Mouse (Mus musculus) Patski (cell line): ENCODE measurements around the gene Elane. TPM values are rescaled to one million over a fixed set of nuclear protein-coding genes. Genes with fewer than 3 reads are reported as not detected.
"Not testable (repeated sequence)": the region's sequence is repeated elsewhere in the genome, so short reads cannot be mapped to it uniquely, and the experiment has no call there.

Source experiments
- ATAC-seq: fragments of 100-300 bp; one replicate; pipeline ENCODE4 v1.8.0; 2021
- CTCF ChIA-PET: fragments of 350-600 bp; sonication (Branson Sonifier 250); formaldehyde crosslinking; loops from one replicate; lab custom pipeline; 2022; ENCODE audit warnings: inconsistent platforms; lab: Charles Lee
- POLR2A ChIA-PET: fragments of 350-600 bp; sonication (Branson Sonifier 250); formaldehyde crosslinking; loops from one replicate; lab custom pipeline; 2022; ENCODE audit warnings: antibody characterized with exemption, inconsistent platforms; lab: Charles Lee
- DNase-seq: peaks from one replicate; pipeline ENCODE4 v3.0.0-alpha.2; 2011; ENCODE audit warnings: low read depth, low spot score
- H3K27me3 ChIP-seq: fragments of 371-371 bp; one replicate; pipeline ENCODE4 v1.5.1; 2021
- CTCF ChIP-seq: fragments of 100-300 bp; IDR thresholded peaks from one replicate; pipeline ENCODE4 v1.5.1; 2021
- in situ Hi-C: fragments of 300-500 bp; cut with MboI; formaldehyde crosslinking; loops from 3 replicates; pipeline ENCODE4 v1.11.1; 2018; ENCODE audit warnings: low pct_unique_long_range_greater_than_20kb, mixed read lengths
- polyA plus RNA-seq: library from polyadenylated mRNA; unstranded; gene quantifications from one replicate; pipeline ENCODE4 v1.2.3, GENCODE M21; 2021

Gene Elane
- polyA plus RNA-seq, 1 experiment from 2014 or later: not detected

DNA sequence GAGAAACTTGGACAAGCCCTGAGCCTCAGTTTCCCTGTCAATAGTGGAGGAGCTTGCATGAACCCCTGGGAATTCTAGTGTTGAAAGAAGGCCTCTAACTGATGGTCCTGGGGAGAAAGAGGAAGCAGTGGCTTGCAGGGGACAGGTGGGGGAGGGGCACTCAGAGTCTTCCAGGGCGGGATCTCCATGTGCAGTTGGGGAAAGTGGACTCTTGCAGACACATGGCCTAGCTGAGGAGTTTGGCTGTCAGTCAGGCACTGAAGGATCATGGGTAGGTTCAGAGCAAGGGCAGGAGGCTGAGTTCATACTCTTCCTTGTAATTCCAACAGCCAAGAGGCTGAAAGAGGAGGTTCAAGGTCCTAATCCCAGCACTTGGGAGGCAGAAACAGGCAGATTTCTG lies 8.9 kb upstream of the Elane start:
- no peak for TF ChIP-seq CTCF
- in situ Hi-C loops: no loop called here
- ChIA-PET POLR2A (no interaction called here), CTCF (no interaction called here)
- ATAC-seq: no peak
- DNase-seq: no peak
- no peaks in the 10 kb centered on the region for H3K27me3 ChIP-seq

DNA sequence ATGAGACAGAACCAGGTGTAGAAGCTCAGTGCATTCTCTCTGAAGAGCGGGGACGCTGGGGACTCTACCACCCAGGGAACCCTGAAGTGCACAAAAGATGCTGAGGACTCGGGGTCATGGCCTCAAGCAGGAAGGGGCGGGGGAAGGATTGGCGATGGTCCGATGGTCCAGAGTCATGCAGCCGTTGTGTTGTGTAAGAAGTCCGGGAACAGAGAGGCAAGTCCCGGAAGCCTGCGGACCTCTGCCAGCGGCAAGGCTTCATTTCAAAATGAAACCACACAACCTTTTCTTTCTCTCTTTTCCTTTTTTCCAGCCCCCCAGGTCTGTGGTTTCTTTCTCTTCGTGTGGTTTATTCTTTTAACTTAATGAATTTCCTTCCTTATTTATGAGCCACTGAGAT lies 8.3 kb upstream of the Elane start:
- DNase-seq: no peak
- POLR2A ChIA-PET: no interaction called here
- CTCF ChIA-PET: no interaction called here
- TF ChIP-seq CTCF: no peak
- in situ Hi-C loops: no loop called here
- no peak for ATAC-seq
- H3K27me3 ChIP-seq: no peaks in the 10 kb centered on the region

DNA sequence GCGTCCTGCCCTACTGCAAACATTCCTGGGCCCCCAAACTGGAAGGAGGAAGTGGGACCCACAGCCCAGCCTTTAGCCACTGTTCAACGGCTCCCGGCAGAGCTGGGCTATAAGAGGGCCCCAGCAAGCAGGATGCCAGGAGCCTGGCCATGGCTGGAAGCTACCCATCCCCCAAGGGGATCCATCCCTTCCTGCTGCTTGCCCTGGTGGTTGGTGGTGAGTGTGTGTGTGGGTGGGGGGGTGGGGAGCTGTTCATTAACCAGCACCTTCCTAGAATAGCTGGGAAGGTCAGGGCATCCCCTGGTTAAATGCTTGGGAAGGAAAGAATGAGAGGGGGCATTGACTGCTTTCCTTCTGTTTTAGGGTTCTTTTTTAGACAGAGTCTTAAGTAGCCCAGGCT lies 6.5 kb upstream of the Elane start:
- CTCF ChIA-PET: interaction anchor here (1.0 to 1.2 kb wide), 3 partner anchors 11 to 21 kb away, joined by 3 read pairs; partner anchors contain the start of gene Cfd
- TF ChIP-seq CTCF: no peak
- in situ Hi-C loops: no loop called here
- H3K27me3 ChIP-seq: no peaks in the 10 kb centered on the region
- ATAC-seq (no peak), DNase-seq (no peak)
- POLR2A ChIA-PET: interaction anchor here (0.5 to 1.1 kb wide), 2 partner anchors 14 to 71 kb away, joined by 3 to 5 read pairs; no protein-coding TSS in a partner anchor

DNA sequence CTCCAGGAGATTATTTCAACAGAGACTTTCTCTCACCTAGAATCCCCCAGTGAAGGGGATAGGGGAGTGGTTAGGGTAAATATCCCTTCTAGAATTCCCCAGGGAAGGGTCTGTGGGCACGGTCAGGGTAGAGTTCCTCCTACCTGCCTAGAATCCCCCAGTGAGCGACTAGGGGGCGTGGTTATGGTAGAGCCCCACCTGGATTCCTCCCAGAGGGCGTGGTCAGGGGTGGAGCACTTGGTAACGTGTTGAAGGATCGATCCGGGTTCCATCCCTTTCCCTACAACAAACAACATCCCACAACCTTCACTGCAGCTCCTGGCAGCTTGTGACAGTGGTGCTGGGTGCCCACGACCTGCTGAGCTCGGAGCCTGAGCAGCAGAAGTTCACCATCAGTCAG lies 5.3 kb upstream of the Elane start:
- in situ Hi-C loops: loop anchor here (5.0 kb wide), 2 partner anchors 42 to 77 kb away; partner anchors contain the start of gene R3hdm4
- no peak for DNase-seq
- CTCF ChIA-PET: no interaction called here
- no peak for TF ChIP-seq CTCF
- H3K27me3 ChIP-seq: no peaks in the 10 kb centered on the region
- POLR2A ChIA-PET: interaction anchor here (0.8 kb wide), 1 partner anchor 10 kb away, joined by 4 read pairs; no protein-coding TSS in a partner anchor
- ATAC-seq: no peak

DNA sequence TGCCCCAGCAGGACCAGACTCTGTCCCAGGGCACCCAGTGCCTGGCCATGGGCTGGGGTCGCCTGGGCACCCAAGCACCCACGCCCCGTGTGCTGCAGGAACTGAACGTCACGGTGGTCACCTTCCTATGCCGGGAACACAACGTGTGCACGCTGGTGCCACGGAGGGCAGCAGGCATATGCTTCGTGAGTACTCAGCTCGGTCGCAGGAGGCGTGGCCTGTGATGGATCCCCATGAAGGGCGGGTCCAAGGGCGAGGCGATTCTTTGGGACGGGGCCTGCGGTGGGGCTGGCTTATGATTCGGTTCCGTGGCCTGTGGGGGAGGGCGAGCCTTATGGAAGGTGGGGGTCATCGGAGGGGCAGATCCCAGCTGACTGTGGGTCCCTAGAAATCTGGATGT lies 4.1 kb upstream of the Elane start:
- ATAC-seq (no peak), DNase-seq (no peak)
- TF ChIP-seq CTCF: no peak
- POLR2A ChIA-PET: no interaction called here
- in situ Hi-C loops: loop anchor here (5.0 kb wide), 2 partner anchors 40 to 75 kb away; partner anchors contain the start of gene R3hdm4
- CTCF ChIA-PET: no interaction called here
- no peaks in the 10 kb centered on the region for H3K27me3 ChIP-seq

DNA sequence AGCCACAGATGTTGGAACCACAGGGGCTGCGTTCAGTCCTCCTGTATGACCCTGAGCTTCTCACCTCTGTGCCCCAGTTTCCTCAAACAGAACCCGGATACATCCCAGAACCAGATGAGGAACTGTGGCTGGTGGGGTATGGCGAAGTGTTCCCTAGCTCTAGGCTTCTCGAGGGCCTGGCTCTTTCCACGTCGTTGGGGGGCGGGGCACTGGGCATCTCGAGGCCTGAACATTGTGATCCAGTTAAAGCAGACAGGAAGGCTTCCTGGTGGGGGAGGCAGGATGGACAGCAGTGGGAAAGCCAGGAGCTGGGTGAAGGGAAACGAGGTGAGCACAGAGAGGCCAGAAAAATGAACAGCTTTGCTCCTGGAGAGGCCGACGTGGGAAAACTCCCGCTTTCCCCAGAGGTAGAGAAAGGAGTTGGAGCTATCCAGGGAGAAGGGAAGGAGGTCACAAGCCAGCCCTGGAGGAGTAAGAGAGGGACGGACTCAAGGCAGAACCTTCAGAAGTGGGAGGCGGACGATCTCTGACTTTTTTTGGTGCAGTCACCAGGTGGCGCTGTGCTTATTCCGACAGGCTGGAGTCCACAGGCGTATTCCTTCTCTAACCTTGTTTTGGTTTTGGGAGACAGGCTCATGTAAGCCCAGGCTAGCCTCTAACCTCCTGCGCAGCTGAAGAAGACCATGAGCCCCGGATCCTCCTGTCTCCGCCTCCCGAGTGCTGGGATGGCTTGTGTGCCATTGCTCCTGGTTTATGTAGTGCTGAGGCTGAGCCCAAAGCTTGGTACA lies 2.6 kb upstream of the Elane start:
- ChIA-PET CTCF (interaction anchor here (0.7 to 2.1 kb wide), 21 partner anchors 10 to 80 kb away, joined by 3 to 15 read pairs (median 4); partner anchors contain the start of genes Gm26602 and Med16), POLR2A (interaction anchor here (1.1 kb wide), 1 partner anchor 28 kb away, joined by 3 read pairs; no protein-coding TSS in a partner anchor)
- ATAC-seq (peak; percentile 29), DNase-seq (no peak)
- no peak for TF ChIP-seq CTCF
- no peaks in the 10 kb centered on the region for H3K27me3 ChIP-seq
- in situ Hi-C loops: loop anchor here (5.0 kb wide), 2 partner anchors 39 to 74 kb away; partner anchors contain the start of gene R3hdm4

DNA sequence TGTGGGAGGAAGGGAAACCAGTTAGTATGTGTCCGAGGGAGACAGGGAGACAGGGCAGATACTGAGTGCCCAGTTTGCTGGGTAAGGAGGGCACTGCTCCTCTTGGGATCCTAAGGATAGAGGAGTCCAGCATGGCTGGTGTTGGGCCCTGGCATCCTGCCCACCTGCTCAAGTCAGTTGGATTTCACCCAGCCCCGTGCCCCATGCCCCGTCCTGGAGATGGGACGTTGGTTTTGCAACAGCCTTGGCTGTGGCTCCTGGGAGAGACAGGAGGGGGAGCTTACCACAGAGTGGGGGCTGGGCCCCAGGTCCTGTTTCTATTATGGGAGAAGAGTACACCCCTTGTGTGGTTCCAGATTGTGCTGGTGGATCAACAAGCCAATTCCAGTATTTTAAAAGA lies 1.6 kb upstream of the Elane start:
- DNase-seq (no peak), ATAC-seq (no peak)
- ChIA-PET CTCF (interaction anchor here (0.8 to 2.1 kb wide), 11 partner anchors 11 to 79 kb away, joined by 3 to 15 read pairs (median 6); partner anchors contain the start of genes Gm26602 and Med16), POLR2A (no interaction called here)
- no peaks in the 10 kb centered on the region for H3K27me3 ChIP-seq
- in situ Hi-C loops: loop anchor here (5.0 kb wide), 2 partner anchors 38 to 73 kb away; partner anchors contain the start of gene R3hdm4
- no peak for TF ChIP-seq CTCF

DNA sequence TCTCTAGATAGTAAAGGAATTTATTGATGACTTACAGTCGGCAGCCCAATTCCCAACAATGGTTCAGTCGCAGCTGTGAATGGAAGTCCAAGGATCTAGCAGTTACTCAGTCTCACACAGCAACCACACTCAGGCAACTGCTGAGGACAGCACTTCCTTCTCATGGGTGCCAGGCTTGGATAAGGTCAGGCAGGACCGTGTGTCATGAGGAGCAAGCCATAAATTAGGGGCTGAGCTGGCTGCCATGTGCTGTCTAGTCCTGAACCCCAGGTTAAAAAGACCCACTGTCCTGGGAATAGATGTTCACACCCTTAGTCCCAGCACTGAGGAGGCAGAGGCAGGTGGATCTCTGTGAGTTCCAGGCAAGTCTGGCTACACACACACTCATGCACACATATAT lies 1.1 kb upstream of the Elane start:
- DNase-seq, H3K27me3 ChIP-seq, ATAC-seq, POLR2A ChIA-PET: not testable (repeated sequence)
- in situ Hi-C loops: loop anchor here (5.0 kb wide), 2 partner anchors 37 to 72 kb away; partner anchors contain the start of gene R3hdm4
- CTCF ChIA-PET: interaction anchor here (1.3 to 2.0 kb wide), 3 partner anchors 10 to 55 kb away, joined by 3 to 7 read pairs (median 6); no protein-coding TSS in a partner anchor

DNA sequence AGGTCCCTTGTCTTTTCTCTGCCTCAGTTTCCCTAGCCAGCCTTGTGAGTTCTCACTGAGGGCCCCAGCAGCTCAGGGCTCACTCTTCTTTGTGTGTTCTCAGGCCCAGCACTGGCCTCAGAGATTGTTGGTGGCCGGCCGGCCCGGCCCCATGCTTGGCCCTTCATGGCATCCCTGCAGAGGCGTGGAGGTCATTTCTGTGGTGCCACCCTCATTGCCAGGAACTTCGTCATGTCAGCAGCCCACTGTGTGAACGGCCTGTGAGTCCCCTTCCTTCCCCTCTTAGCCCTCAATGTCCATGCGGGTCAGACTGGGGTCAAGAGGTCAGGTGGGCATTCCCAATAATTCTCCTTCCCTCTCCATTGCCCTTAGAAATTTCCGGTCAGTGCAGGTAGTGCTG lies 564 bp downstream of the Elane start:
- ATAC-seq (no peak), DNase-seq (no peak)
- TF ChIP-seq CTCF: no peak
- POLR2A ChIA-PET: no interaction called here
- CTCF ChIA-PET: no interaction called here
- no peaks in the 10 kb centered on the region for H3K27me3 ChIP-seq
- in situ Hi-C loops: no loop called here

DNA sequence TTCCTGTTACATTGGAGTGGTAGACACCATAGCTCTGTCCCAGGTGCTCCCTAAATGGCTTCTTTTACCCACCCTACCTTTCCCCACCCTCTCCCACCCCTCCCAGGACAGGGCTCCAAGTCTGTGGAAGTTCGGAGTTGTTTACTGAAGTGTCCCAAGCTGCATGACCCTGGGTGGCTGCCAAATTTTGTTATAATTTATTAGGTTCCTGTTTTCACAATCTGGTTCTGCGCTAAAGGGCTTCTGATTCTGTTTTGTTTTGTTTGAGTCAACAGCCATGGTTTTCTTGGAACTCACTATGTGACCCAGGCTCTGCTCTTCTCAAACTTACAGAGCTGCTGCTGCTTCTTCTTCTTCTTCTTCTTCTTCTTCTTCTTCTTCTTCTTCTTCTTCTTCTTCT lies 3.3 kb downstream of the Elane start:
- CTCF ChIA-PET: no interaction called here
- TF ChIP-seq CTCF: no peak
- DNase-seq (no peak), ATAC-seq (no peak)
- no peaks in the 10 kb centered on the region for H3K27me3 ChIP-seq
- POLR2A ChIA-PET: interaction anchor here (0.8 kb wide), 1 partner anchor 20 kb away, joined by 4 read pairs; the partner anchor contains the start of gene Med16
- in situ Hi-C loops: no loop called here

DNA sequence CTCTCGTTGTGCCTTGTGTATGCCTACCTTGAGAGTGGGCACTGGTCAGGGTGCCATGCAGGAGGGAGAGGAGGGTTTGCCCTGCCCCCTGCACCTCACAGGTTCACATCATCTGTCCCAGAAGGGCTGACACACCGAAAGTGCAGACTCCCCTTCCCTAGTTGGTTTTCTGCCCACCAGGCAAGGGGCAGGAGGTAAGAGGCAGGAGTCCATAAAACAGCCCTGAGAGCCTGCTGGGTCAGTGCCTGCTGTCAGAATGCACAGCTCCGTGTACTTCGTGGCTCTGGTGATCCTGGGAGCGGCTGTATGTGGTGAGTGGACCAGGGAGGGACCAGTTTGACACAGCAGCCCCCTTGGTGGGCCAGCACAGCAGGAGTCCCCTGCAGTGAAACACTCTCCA lies 4.6 kb downstream of the Elane start, which contains the start of gene Cfd:
TSS of gene Cfd (plus strand) at position 184 of the 400 bp plus-strand sequence.
- ChIA-PET POLR2A (no interaction called here), CTCF (interaction anchor here (0.9 kb wide), 1 partner anchor 11 kb away, joined by 3 read pairs; no protein-coding TSS in a partner anchor)
- in situ Hi-C loops: no loop called here
- DNase-seq (no peak), ATAC-seq (no peak)
- TF ChIP-seq CTCF: no peak
- no peaks in the 10 kb centered on the region for H3K27me3 ChIP-seq

DNA sequence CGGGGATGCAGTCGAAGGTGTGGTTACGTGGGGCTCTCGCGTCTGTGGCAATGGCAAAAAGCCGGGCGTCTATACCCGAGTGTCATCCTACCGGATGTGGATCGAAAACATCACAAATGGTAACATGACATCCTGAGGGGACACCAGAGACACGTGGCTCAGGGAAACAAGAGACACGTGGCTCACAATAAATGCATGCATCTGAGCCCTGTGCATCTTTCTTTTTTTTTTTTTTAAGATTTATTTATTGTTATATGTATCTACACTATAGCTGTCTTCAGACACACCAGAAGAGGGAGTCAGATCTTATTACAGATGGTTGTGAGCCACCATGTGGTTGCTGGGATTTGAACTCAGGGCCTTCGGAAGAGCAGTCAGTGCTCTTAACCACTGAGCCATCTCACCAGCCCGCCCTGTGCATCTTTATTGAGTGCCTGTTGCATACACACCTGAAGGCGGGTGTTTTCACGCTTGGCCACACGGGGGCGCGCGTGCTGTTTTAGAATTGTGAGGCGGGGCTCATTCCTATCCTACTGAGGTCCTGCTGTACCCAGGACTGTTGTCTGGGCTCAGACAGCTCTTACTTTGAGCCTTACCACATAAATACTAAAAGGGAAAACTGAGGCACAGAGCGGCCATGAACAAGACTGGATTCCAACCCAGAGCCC lies 6.5 kb downstream of the Elane start:
- ChIA-PET CTCF (interaction anchor here (1.0 to 2.5 kb wide), 5 partner anchors 9 to 65 kb away, joined by 3 to 11 read pairs (median 8); no protein-coding TSS in a partner anchor), POLR2A (interaction anchor here (1.0 to 1.3 kb wide), 4 partner anchors 13 to 33 kb away, joined by 4 to 5 read pairs (median 4); no protein-coding TSS in a partner anchor)
- DNase-seq, H3K27me3 ChIP-seq, in situ Hi-C loops: not testable (repeated sequence)
- peak; percentile 61 for ATAC-seq
